Mouse (Mus musculus) kidney, embryonic 15.5 days (tissue): Measurements from ENCODE around the gene Gm47985. TPM values are rescaled to one million over a fixed set of nuclear protein-coding genes. Genes with fewer than 3 reads are reported as not detected.

Experiments used
- ATAC-seq: fragments of 200-750 bp; cut with Nextera tagmentation; replicated peaks from 2 replicates; pipeline ENCODE4 v1.8.0; 2017; ENCODE audit warnings: moderate TSS enrichment; ENCODE audit not compliant: low FRiP score
- H3K27ac ChIP-seq: fragments of 300-500 bp; sonication (generic); 2 replicates; pipeline ENCODE4 v1.5.1; 2015; ENCODE audit warnings: mild to moderate bottlenecking, inconsistent platforms
- H3K27me3 ChIP-seq: fragments of 300-500 bp; sonication (generic); 2 replicates; pipeline ENCODE4 v1.6.1; 2015; ENCODE audit warnings: inconsistent platforms
- H3K36me3 ChIP-seq: fragments of 300-500 bp; sonication (generic); 2 replicates; pipeline ENCODE4 v1.6.1; 2015; ENCODE audit warnings: inconsistent platforms
- H3K4me1 ChIP-seq: fragments of 300-500 bp; sonication (generic); 2 replicates; pipeline ENCODE4 v1.6.1; 2015; ENCODE audit warnings: inconsistent platforms
- H3K4me2 ChIP-seq: fragments of 300-500 bp; sonication (generic); 2 replicates; pipeline ENCODE4 v1.6.1; 2015; ENCODE audit warnings: moderate library complexity, mild to moderate bottlenecking, inconsistent platforms
- H3K4me3 ChIP-seq: fragments of 300-500 bp; sonication (generic); replicated peaks from 2 replicates; pipeline ENCODE4 v1.5.1; 2015; ENCODE audit warnings: mild to moderate bottlenecking, inconsistent platforms
- H3K9ac ChIP-seq: fragments of 300-500 bp; sonication (generic); 2 replicates; pipeline ENCODE4 v1.6.1; 2015; ENCODE audit warnings: mild to moderate bottlenecking, inconsistent platforms
- H3K9me3 ChIP-seq: fragments of 300-500 bp; sonication (generic); replicated peaks from 2 replicates; pipeline ENCODE4 v1.6.1; 2016; ENCODE audit warnings: inconsistent platforms
- WGBS: fragments of 180-500 bp; shearing (Covaris S2); methylation state at CpG from one replicate; pipeline ENCODE4 v1.1.7; 2015; ENCODE audit warnings: mixed read lengths; 5-methylcytosine and 5-hydroxymethylcytosine counted together
- polyA plus RNA-seq: library from polyadenylated mRNA; unstranded; fragments of >200 nt; fragmentation: Nextera tagmentation; extraction: Ambion mirVana; gene quantifications from 2 replicates; pipeline ENCODE4 v1.2.1, GENCODE M21; 2015

The Gm47985 gene
- polyA plus RNA-seq, 1 experiment from 2014 or later: 0.22 TPM

DNA sequence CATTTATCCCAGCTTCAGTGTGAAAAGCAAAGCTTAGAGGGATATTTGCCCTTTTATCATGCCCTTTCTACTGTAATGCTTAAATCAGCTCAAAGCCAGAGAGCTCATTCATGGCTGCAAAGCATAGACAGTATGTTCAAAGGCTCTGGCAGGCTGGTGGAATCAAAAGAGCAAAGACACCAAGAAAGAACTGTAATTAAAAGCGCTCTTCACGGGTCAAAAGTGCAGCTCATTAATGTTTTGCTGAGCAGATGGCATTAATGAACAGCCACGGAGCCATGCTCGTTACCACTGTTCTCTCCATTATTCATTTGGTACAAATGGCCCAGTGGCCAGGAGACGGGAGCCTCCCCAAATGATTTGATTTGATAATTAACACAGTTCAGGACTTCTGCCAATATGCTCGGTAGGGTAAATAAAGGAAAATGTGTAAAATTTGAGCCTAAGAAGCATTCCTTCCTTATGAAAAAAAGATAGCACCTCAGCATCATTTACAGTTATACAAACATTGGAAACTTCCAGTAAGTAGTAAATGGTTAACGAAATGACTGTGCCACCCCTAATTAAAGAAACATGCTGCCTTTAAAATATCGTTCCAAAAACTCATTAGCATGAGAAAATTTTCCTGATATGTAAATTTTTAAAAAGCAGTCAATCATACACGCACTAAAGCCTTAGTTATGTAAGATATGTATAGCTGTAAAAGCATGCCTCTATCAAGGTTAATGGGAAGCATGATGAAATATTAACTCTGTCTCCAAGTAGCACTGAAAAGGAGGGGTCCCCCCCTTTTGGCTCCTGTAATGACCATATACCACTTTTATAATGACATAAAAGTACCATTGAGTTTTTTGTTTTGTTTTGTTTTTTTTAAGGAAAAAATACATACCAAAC is 24.1 kb upstream of the Gm47985 start:
- peak; percentile 75 for ATAC-seq
- H3K4me2 ChIP-seq: no peak overlapping the region
- no peaks in the 10 kb centered on the region for H3K27me3 ChIP-seq
- peaks cover 5% of the 10 kb centered on the region for H3K4me1 ChIP-seq
- H3K9ac ChIP-seq: no peak overlapping the region
- no peaks in the 10 kb centered on the region for H3K36me3 ChIP-seq
- H3K4me3 ChIP-seq: no peak overlapping the region
- no peak overlapping the region; the same call in 1 of the 2 replicates for H3K27ac ChIP-seq
- WGBS: 58% methylated on average over 9 of the region's 9 CpGs
- no peaks in the 10 kb centered on the region for H3K9me3 ChIP-seq

DNA sequence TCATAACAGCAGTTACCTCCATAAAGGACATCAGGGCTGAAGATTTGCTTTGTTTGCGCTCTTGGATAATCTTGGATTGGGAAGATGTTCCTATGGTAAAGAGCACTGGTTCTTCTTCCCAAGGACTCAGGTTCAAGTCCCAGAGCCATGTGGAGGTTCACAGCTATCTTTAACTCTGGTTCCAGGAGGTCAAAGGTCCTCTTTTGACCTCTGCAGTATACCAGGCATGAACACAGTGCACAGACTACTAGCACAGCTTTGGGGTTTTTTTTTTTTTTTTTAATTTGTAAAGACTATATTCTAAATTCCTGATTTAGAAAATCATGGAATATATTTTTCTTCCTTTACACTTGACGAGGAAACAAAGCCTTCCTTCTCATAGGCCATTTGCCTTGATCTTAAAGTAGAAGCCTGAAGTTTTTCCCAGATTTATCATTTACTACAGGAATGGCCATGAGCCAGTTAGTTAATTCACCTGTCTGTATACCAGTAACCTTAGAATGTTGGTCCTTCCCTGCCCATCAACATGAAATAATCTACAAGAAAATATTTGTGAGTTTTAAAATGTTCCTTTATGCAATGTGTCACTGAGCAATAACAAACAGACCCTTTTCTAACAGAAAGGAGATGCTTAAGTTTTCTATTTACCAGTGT is 23.4 kb upstream of the Gm47985 start:
- Histone ChIP-seq H3K36me3 (no peaks in the 10 kb centered on the region), H3K4me3 (no peak overlapping the region), H3K27me3 (no peaks in the 10 kb centered on the region), H3K4me1 (peaks cover 5% of the 10 kb centered on the region), H3K27ac (no peak overlapping the region), H3K4me2 (no peak overlapping the region), H3K9me3 (no peaks in the 10 kb centered on the region), H3K9ac (no peak overlapping the region)
- 84% methylated on average over 2 of the region's 2 CpGs for WGBS
- no peak for ATAC-seq

DNA sequence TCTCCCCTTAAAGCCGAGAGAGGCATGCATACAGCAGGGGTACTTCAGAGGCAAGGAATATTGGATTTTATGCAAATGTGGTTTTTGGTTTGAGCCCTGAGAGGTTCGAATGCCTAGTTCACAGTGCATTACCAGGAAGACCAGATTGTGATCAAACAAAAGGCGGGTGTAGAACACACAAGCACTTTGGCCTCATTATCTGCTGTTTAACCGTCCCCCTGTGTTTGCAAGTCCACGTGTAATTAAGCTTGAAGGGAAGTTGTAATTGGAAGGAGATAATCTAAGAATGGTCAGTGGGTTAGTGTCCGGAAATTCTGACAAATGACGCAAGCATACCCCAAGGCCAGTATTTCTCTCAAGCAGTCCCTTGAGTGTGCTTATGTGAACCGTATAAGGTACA is 16.3 kb upstream of the Gm47985 start:
- Histone ChIP-seq H3K4me1 (peaks cover 22% of the 10 kb centered on the region), H3K9ac (no peak overlapping the region), H3K9me3 (no peaks in the 10 kb centered on the region), H3K27me3 (no peaks in the 10 kb centered on the region), H3K27ac (peak overlapping the region; percentile 58), H3K4me2 (no peak overlapping the region), H3K36me3 (no peaks in the 10 kb centered on the region), H3K4me3 (no peak overlapping the region)
- no peak for ATAC-seq
- WGBS: 35% methylated on average over 8 of the region's 8 CpGs

DNA sequence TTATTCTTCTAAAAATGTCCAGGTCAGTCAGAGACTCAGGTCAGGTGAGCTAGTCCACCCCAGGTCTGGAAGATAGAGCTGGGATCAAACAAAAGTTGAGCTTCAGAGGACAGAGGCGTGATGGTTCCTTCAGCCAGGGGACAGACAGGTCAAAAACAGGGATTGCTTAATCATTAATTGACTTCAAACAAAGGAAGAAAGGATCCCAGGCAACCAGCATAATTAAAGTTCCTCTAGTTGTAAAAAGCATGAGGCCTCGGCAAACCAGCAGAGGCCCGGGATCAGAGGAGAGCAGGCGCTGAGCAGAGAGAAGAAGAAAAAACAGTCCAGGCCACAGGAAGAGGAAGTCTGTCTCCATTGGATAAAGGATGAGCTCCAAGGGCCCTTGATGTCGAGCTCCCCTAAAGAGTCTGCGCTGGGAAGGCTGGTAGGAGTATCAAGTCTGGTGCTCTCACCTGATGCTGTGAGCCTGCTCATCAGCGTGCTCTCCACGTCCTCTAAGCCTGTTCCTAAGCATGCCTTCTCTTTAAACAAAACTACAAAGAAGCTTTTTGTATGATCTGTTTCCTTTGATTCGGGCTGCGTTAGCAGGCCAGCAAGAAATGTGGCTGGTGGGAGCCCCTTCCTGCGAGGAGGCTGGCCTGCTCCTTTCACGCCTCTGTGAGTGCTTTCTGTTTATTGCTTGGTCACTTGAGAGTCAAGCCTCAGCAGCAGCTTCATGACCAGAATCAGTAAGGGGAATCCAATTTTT is 14.9 kb upstream of the Gm47985 start:
- Histone ChIP-seq H3K4me3 (no peak overlapping the region), H3K9me3 (no peaks in the 10 kb centered on the region), H3K4me2 (peak overlapping the region; percentile 45), H3K4me1 (peaks cover 22% of the 10 kb centered on the region), H3K9ac (no peak overlapping the region), H3K27me3 (no peaks in the 10 kb centered on the region), H3K36me3 (no peaks in the 10 kb centered on the region), H3K27ac (peak overlapping the region; percentile 80)
- 16% methylated on average over 12 of the region's 12 CpGs for WGBS
- ATAC-seq: peak; percentile 66

DNA sequence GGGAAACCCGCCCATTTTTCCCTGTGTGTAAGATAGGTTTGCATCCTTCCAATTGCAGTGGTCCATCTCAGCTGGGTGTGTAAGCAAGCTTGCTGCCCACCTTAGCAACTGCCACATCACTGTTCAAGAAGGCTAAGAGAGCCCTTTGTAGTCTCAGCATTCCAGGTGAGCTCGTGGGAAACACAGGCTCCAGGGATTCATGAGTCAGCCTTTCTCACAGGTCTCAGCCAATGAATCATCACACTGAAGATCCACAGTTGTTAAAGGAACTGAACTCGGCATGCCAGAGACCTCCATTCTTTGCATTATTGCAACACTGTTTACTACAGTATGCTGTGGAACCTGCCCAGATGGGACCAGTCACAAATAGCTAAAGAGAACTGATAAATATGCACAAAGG is 13.7 kb upstream of the Gm47985 start:
- Histone ChIP-seq H3K9ac (no peak overlapping the region), H3K4me1 (peaks cover 22% of the 10 kb centered on the region), H3K9me3 (no peaks in the 10 kb centered on the region), H3K4me3 (no peak overlapping the region), H3K27me3 (no peaks in the 10 kb centered on the region), H3K27ac (0 out of 2 replicates have a peak overlapping the region, but pooled peaks have one; percentile 24), H3K4me2 (no peak overlapping the region), H3K36me3 (no peaks in the 10 kb centered on the region)
- ATAC-seq: no peak; the same call in 1 of the 2 replicates
- 69% methylated on average over 3 of the region's 3 CpGs for WGBS

DNA sequence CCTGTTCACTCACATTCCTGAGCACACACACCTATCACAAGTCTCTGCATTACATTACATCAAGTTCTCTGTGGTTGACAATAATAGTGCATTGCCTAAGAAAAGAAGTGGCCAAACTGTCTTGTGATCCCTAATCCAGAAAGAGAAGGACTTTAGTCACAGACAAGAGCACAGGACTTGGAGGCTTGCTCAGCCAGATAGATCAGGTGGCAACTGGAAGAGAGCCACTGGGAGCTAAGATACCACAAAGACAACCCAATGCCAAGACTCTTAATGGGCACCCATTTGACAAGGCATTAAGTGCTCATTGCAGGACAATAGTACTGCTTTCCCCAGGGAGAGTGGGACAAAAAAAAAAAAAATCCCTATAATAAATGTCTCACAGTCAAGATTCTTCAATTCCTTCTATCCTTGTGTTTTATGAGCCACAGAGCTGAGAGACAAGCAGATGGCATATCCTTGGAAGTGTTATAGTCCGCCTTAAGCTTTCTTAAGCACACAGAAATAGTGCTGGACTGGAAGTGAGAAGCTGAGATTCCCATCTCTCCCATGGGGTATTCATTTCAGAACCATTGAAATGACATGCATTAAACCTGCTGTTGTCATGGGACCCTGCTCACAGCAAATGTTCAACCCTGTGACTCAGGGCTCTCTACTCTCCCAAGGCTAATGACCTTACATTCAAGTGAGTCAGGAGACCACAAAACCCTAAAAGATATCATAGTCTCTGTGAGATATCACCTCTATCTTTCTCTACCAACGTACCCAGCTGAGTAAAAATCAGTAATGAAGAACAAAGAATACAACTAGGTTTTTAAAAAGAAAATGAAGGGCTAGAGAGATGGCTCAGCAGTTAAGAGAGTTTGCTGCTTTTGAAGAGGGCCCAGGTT is 10.5 kb upstream of the Gm47985 start:
- peaks cover 21% of the 10 kb centered on the region for H3K4me1 ChIP-seq
- ATAC-seq: no peak
- H3K36me3 ChIP-seq: no peaks in the 10 kb centered on the region
- 63% methylated on average over 2 of the region's 2 CpGs for WGBS
- no peaks in the 10 kb centered on the region for H3K27me3 ChIP-seq
- H3K4me2 ChIP-seq: no peak overlapping the region
- H3K27ac ChIP-seq: no peak overlapping the region
- H3K4me3 ChIP-seq: no peak overlapping the region
- H3K9ac ChIP-seq: no peak overlapping the region
- H3K9me3 ChIP-seq: no peaks in the 10 kb centered on the region

DNA sequence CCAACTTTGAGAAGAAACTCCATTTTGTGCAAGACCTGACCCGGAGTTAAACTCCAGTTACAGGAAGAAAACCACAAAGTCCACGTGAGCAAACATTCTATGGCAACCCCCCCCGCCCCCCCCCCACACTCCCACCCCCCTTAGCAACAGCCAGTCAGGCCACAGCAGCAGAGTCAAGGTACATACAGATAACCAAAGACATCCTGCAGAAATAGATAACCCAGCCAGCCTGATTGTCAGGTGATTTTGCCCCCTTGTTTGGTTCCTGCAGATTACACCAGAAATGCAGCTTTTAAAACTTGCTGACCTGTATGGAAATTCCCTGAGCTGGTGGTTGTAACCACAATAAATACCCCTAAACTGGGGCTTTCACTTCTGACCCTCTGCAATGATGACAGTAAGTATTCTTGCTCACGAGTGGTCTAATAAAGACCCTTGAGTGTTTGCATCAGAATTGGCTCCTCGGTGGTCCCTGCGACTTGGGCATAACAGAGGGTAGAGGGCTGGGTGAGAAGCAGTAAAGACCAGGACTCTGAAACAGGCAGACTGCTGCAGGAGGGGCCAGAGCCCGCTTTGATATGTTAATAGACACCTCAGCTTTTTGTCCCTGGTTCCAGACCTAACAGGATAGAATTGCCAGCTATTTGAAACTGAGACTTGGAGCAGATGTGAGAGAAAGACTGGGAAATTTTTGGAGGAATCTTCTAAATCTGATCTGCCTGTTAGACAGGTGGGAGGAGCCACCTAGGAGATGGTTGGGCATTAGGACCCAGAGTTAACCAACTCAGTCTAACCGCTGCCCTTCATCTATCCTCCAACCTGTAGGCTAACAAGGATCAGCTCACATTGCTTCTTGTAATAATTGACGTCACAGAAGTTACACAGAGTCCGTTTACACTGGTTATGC is 5.1 kb upstream of the Gm47985 start:
- Histone ChIP-seq H3K9ac (no peak overlapping the region), H3K27ac (peak overlapping the region; percentile 67), H3K4me3 (peak overlapping the region; percentile 28), H3K4me1 (peaks cover 19% of the 10 kb centered on the region; the same call in 1 of the 2 replicates), H3K9me3 (no peaks in the 10 kb centered on the region), H3K4me2 (peak overlapping the region; percentile 50), H3K36me3 (no peaks in the 10 kb centered on the region), H3K27me3 (no peaks in the 10 kb centered on the region)
- ATAC-seq: peak; percentile 93
- WGBS: 11% methylated on average over 10 of the region's 10 CpGs

DNA sequence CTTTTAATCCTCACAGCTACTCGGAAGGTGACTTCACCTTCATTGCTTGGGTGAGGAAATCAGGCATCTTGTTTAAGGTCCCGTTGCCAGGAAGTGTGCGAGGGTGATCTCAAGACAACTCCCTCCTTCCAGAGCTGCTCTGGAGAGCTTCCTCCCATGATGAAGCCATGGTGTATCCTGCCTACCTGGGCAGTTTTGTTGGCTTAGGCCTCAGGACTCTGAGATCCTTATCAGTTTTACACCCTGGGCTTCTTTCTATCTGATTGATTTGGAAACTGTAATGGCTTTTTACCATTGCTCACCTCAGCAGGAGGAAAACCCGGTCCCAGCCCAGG is 4.4 kb upstream of the Gm47985 start:
- Histone ChIP-seq H3K27me3 (no peaks in the 10 kb centered on the region), H3K9ac (no peak overlapping the region), H3K4me3 (peak overlapping the region; percentile 28), H3K4me1 (peaks cover 19% of the 10 kb centered on the region; the same call in 1 of the 2 replicates), H3K9me3 (no peaks in the 10 kb centered on the region), H3K27ac (peak overlapping the region; percentile 67), H3K36me3 (no peaks in the 10 kb centered on the region), H3K4me2 (peak overlapping the region; percentile 50)
- WGBS: 7% methylated on average over 4 of the region's 4 CpGs
- ATAC-seq: peak; percentile 68

DNA sequence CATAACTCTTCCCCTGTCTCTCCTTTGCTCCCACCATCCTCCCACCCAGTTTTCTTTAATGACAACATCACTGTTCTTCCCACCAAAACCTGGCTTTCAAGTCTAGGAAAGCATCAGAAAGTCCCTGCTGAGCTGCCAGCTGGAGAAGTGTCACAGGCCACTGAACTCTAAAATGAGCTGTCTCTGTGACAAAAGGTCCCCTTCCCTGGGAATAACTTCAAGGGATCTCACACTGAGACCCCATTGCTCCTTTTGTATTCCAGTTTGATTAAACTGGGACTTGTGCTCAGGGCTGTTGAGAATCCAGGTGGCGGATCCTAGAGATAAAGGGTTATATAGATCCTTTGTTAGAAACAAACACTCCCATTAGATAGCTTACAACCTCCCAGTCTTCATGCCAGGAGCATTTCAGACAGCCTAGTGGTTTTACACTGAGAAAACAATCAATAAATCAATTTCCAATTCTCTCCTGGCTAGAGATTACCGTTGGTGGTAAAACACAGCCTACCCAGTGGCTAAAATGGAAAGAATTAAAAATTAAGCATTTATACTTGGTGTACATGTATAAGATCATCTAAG is 3.7 kb upstream of the Gm47985 start:
- 42% methylated on average over 2 of the region's 2 CpGs for WGBS
- no peaks in the 10 kb centered on the region for H3K27me3 ChIP-seq
- no peak overlapping the region for H3K9ac ChIP-seq
- H3K4me2 ChIP-seq: no peak overlapping the region
- H3K27ac ChIP-seq: peak overlapping the region; percentile 67
- 0 out of 2 replicates have a peak, but pooled peaks have one; percentile 21 for ATAC-seq
- peaks cover 19% of the 10 kb centered on the region; the same call in 1 of the 2 replicates for H3K4me1 ChIP-seq
- H3K36me3 ChIP-seq: no peaks in the 10 kb centered on the region
- H3K9me3 ChIP-seq: no peaks in the 10 kb centered on the region
- H3K4me3 ChIP-seq: no peak overlapping the region

DNA sequence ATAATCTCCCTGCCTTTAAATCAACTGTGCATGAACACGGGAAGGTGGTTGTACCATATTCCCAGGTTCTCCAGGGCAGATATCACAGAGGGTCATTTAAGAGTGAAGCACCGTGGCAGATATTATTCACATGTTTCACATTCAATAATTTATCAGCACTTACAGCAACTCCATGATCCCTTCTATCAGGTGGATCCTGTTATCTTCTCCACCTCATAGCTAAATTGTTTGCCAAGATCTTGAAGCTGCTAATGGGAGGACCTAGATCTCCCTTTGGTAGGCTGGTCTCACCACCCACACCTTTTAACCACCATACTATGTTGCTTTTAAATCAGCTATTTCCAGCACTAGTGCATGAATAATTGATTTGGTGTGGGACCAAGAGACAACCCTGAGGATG is 2.2 kb upstream of the Gm47985 start:
- Histone ChIP-seq H3K4me3 (no peak overlapping the region), H3K36me3 (no peaks in the 10 kb centered on the region), H3K9ac (no peak overlapping the region), H3K4me1 (peaks cover 19% of the 10 kb centered on the region; the same call in 1 of the 2 replicates), H3K27ac (no peak overlapping the region), H3K27me3 (no peaks in the 10 kb centered on the region), H3K4me2 (no peak overlapping the region), H3K9me3 (no peaks in the 10 kb centered on the region)
- WGBS: 94% methylated on average over 2 of the region's 2 CpGs
- no peak for ATAC-seq
